Mouse (Mus musculus) liver, postnatal 0 days (tissue): ENCODE measurements at regions not wholly inside any gene's neighbourhood (a gene's known extent, or its start where the extent isn't known, plus 50 kb on each side); places are given as distances from the start of the nearest gene placed in this dataset.

Experiments used
- ATAC-seq: fragments of 200-750 bp; cut with Nextera tagmentation; 2 replicates; pipeline ENCODE4 v1.8.0; 2017; ENCODE audit warnings: mild to moderate bottlenecking, moderate library complexity
- DNase-seq: peaks from one replicate; pipeline ENCODE4 v3.0.0-alpha.2; 2016
- H3K27ac ChIP-seq: fragments of 300-500 bp; sonication (generic); 2 replicates; pipeline ENCODE4 v1.5.1; 2014; ENCODE audit warnings: antibody characterized with exemption, moderate library complexity, mild to moderate bottlenecking, low read depth
- H3K27me3 ChIP-seq: fragments of 300-500 bp; sonication (generic); 2 replicates; pipeline ENCODE4 v1.6.1; 2014; ENCODE audit warnings: low read length, control low read depth, mixed read lengths; ENCODE audit not compliant: insufficient read depth
- H3K36me3 ChIP-seq: fragments of 300-500 bp; sonication (generic); replicated peaks from 2 replicates; pipeline ENCODE4 v1.6.1; 2014; ENCODE audit warnings: mild to moderate bottlenecking, control low read depth, low read length, moderate library complexity, mixed read lengths; ENCODE audit not compliant: insufficient read depth
- H3K4me1 ChIP-seq: fragments of 300-500 bp; sonication (generic); 2 replicates; pipeline ENCODE4 v1.6.1; 2014; ENCODE audit warnings: antibody characterized with exemption, mild to moderate bottlenecking, control low read depth; ENCODE audit not compliant: insufficient read depth
- H3K4me2 ChIP-seq: fragments of 300-500 bp; sonication (generic); 2 replicates; pipeline ENCODE4 v1.6.1; 2014; ENCODE audit warnings: low read depth, mild to moderate bottlenecking, low read length, moderate library complexity, mixed read lengths
- H3K4me3 ChIP-seq: fragments of 300-500 bp; sonication (generic); 2 replicates; pipeline ENCODE4 v1.5.1; 2014; ENCODE audit warnings: low read depth, low read length
- H3K9ac ChIP-seq: fragments of 300-500 bp; sonication (generic); replicated peaks from 2 replicates; pipeline ENCODE4 v1.6.1; 2014; ENCODE audit warnings: mild to moderate bottlenecking, moderate library complexity
- H3K9me3 ChIP-seq: fragments of 300-500 bp; sonication (generic); 2 replicates; pipeline ENCODE4 v1.6.1; 2016; ENCODE audit warnings: mild to moderate bottlenecking, control low read depth, low read length, mixed read lengths
- CTCF ChIP-seq: sonication (generic); IDR thresholded peaks from 2 replicates; pipeline ENCODE4 v1.5.1; 2016; ENCODE audit warnings: antibody characterized with exemption, low read depth
- EP300 ChIP-seq: IDR thresholded peaks from 2 replicates; pipeline ENCODE4 v1.6.1; 2016; ENCODE audit warnings: antibody characterized with exemption, low read depth, mild to moderate bottlenecking
- WGBS: fragments of 180-500 bp; shearing (Covaris S2); extraction: QIAGEN DNeasy Blood & Tissue Kit; methylation state at CpG from one replicate; pipeline ENCODE4 v1.1.7; 2014; ENCODE audit not compliant: insufficient replicate concordance; 5-methylcytosine and 5-hydroxymethylcytosine counted together

GRCm38 (mm10) chr1:90369287-90369686 is 165.5 kb downstream of the Ackr3 start:
- no peak for ATAC-seq
- Histone ChIP-seq H3K9me3 (no peaks in the 10 kb centered on the region), H3K27me3 (no peaks in the 10 kb centered on the region), H3K4me3 (no peak overlapping the region), H3K9ac (no peak overlapping the region), H3K36me3 (no peaks in the 10 kb centered on the region), H3K27ac (no peak overlapping the region), H3K4me1 (no peaks in the 10 kb centered on the region), H3K4me2 (no peak overlapping the region)
- WGBS, result 39% methylated on average over 2 of the region's 2 CpGs
- DNase-seq, result peak; percentile 22
- TF ChIP-seq EP300 (no peak), CTCF (peak; percentile 48)

GRCm38 (mm10) chr1:90370766-90371165 is 167.0 kb downstream of the Ackr3 start:
- no peaks in the 10 kb centered on the region for H3K36me3 ChIP-seq
- TF ChIP-seq EP300 (no peak), CTCF (no peak)
- H3K9ac ChIP-seq, result no peak overlapping the region
- WGBS, result 62% methylated on average over 5 of the region's 5 CpGs
- DNase-seq, result no peak
- no peak overlapping the region for H3K27ac ChIP-seq
- no peak overlapping the region for H3K4me3 ChIP-seq
- no peaks in the 10 kb centered on the region for H3K4me1 ChIP-seq
- H3K9me3 ChIP-seq, result no peaks in the 10 kb centered on the region
- H3K27me3 ChIP-seq, result no peaks in the 10 kb centered on the region
- ATAC-seq, result no peak
- H3K4me2 ChIP-seq, result no peak overlapping the region

GRCm38 (mm10) chr1:90373001-90373400 is 169.2 kb downstream of the Ackr3 start:
- no peak overlapping the region for H3K9ac ChIP-seq
- 69% methylated on average over 5 of the region's 5 CpGs for WGBS
- H3K9me3 ChIP-seq, result no peaks in the 10 kb centered on the region
- DNase-seq (no peak), ATAC-seq (no peak)
- H3K4me3 ChIP-seq, result no peak overlapping the region
- H3K4me1 ChIP-seq, result no peaks in the 10 kb centered on the region
- no peaks in the 10 kb centered on the region for H3K36me3 ChIP-seq
- no peaks in the 10 kb centered on the region for H3K27me3 ChIP-seq
- TF ChIP-seq EP300 (no peak), CTCF (no peak)
- no peak overlapping the region for H3K27ac ChIP-seq
- H3K4me2 ChIP-seq, result no peak overlapping the region

- no peak for DNase-seq
- Histone ChIP-seq H3K4me2 (no peak overlapping the region), H3K27ac (no peak overlapping the region), H3K4me3 (no peak overlapping the region), H3K27me3 (no peaks in the 10 kb centered on the region), H3K4me1 (no peaks in the 10 kb centered on the region), H3K36me3 (no peaks in the 10 kb centered on the region), H3K9me3 (no peaks in the 10 kb centered on the region), H3K9ac (no peak overlapping the region)
- TF ChIP-seq CTCF (no peak), EP300 (no peak)
- 81% methylated on average over 12 of the region's 12 CpGs for WGBS
- no peak for ATAC-seq
Observed at GRCm38 (mm10) chr1:90374517-90374916, 170.7 kb downstream of the Ackr3 start.

GRCm38 (mm10) chr1:90380034-90380705 is 176.4 kb downstream of the Ackr3 start:
- 77% methylated on average over 9 of the region's 9 CpGs for WGBS

GRCm38 (mm10) chr1:90382941-90383470 is 179.2 kb downstream of the Ackr3 start:
- TF ChIP-seq EP300, result no peak
- no peak for TF ChIP-seq CTCF
- DNase-seq (no peak), ATAC-seq (no peak)
- 75% methylated on average over 11 of the region's 11 CpGs for WGBS
- no peak overlapping the region for H3K27ac ChIP-seq
- H3K9me3 ChIP-seq, result no peaks in the 10 kb centered on the region
- H3K4me3 ChIP-seq, result no peak overlapping the region
- H3K36me3 ChIP-seq, result no peaks in the 10 kb centered on the region
- H3K9ac ChIP-seq, result no peak overlapping the region
- H3K4me1 ChIP-seq, result no peaks in the 10 kb centered on the region
- H3K27me3 ChIP-seq, result no peaks in the 10 kb centered on the region
- no peak overlapping the region for H3K4me2 ChIP-seq

More at GRCm38 (mm10) chr1:90380034-90380705, 176.4 kb downstream of the Ackr3 start:
- no peaks in the 10 kb centered on the region for H3K27me3 ChIP-seq
- no peak overlapping the region for H3K27ac ChIP-seq
- H3K9ac ChIP-seq, result no peak overlapping the region
- H3K36me3 ChIP-seq, result no peaks in the 10 kb centered on the region
- H3K4me1 ChIP-seq, result no peaks in the 10 kb centered on the region
- H3K9me3 ChIP-seq, result no peaks in the 10 kb centered on the region
- no peak for TF ChIP-seq EP300
- DNase-seq (no peak), ATAC-seq (no peak)
- no peak overlapping the region for H3K4me3 ChIP-seq
- no peak overlapping the region for H3K4me2 ChIP-seq
